Mouse (Mus musculus) urinary bladder, postnatal 36 days (tissue): Measurements from ENCODE around the gene Gm10800.
"Not testable (repeated sequence)": the region's sequence is repeated elsewhere in the genome, so short reads cannot be mapped to it uniquely, and the experiment has no call there.

Experiments used
- DNase-seq, 2 experiments: peaks; one replicate each; pipeline ENCODE4 v3.0.0; 2022; ENCODE audit warnings: low spot score in 2 of 2, mixed read lengths in 1 of 2

The Gm10800 gene

GRCm38 (mm10) chr2:98667201-98667600 lies at the start of gene Gm10800:
Gene Gm10800, minus strand, starts transcription at chr2:98667301.
- DNase-seq, result not testable (repeated sequence)

- no peak for DNase-seq
Observed at GRCm38 (mm10) chr2:98697533-98697932, 30.4 kb upstream of the Gm10800 start.

GRCm38 (mm10) chr2:98661937-98662336 lies 5.2 kb downstream of the Gm10800 start, which contains the start of gene Gm10801:
Gene Gm10801, plus strand, starts transcription at chr2:98662237.
- DNase-seq, result not testable (repeated sequence)
